Mouse (Mus musculus) olfactory bulb, adult 2 months (tissue): ENCODE results near the gene Parp8.

Experiments
- CTCF ChIP-seq: fragments of 200-500 bp; IDR thresholded peaks from 2 replicates; pipeline ENCODE4 v1.5.1; 2012; ENCODE audit warnings: low read depth, mild to moderate bottlenecking, low read length, moderate library complexity; ENCODE audit not compliant: insufficient read depth
- POLR2A ChIP-seq: fragments of 200-500 bp; IDR thresholded peaks from 2 replicates; pipeline ENCODE4 v1.6.1; 2012; ENCODE audit warnings: mild to moderate bottlenecking, low read depth, low read length, moderate library complexity; ENCODE audit not compliant: insufficient read depth

DNA sequence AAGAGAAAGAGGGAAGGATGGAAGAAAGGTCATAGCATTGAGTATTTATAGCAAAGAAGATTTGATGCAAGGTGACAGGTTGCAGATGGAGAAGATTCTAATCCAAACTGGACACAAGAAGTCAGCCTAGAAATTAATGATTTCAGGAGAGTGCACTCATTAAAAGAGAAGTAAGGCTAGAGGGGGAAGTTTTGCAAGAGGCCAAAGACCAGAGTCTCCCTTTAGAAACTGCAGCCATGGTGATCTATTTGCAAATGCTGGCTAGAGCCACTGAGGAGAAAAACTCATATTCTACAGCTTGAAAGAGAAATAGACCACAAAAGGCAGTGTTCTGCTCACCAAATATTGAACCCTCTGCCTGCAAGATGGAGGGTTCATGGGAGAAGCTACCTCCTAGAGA lies 194.4 kb downstream of the Parp8 start:
- TF ChIP-seq POLR2A (no peak), CTCF (no peak)
